Mouse (Mus musculus) kidney, adult 11 months (tissue): ENCODE results near the gene Spa17.

Source experiments
- DNase-seq: peaks from one replicate; pipeline ENCODE4 v3.0.0; 2022

The Spa17 gene

GRCm38 (mm10) chr9:37615220-37615619 is 1.7 kb upstream of the Spa17 start:
- DNase-seq, result no peak

- no peak for DNase-seq
Measured at GRCm38 (mm10) chr9:37614316-37614715, 794 bp upstream of the Spa17 start.

GRCm38 (mm10) chr9:37613911-37614280 is 374 bp upstream of the Spa17 start:
- no peak for DNase-seq

- no peak for DNase-seq
Measured at GRCm38 (mm10) chr9:37609558-37609957, 4.0 kb downstream of the Spa17 start.

- DNase-seq, result no peak
Measured at GRCm38 (mm10) chr9:37605089-37605488, 8.4 kb downstream of the Spa17 start.

GRCm38 (mm10) chr9:37600538-37601205 is 12.8 kb downstream of the Spa17 start:
- DNase-seq, result no peak

- DNase-seq, result no peak
Measured at GRCm38 (mm10) chr9:37598637-37599036, 14.9 kb downstream of the Spa17 start.

GRCm38 (mm10) chr9:37595570-37595969 is 18.0 kb downstream of the Spa17 start:
- DNase-seq, result no peak

- DNase-seq, result no peak
Measured at GRCm38 (mm10) chr9:37593690-37594089, 19.8 kb downstream of the Spa17 start.

GRCm38 (mm10) chr9:37592633-37593032 is 20.9 kb downstream of the Spa17 start:
- DNase-seq, result no peak

- DNase-seq, result no peak
Measured at GRCm38 (mm10) chr9:37592025-37592424, 21.5 kb downstream of the Spa17 start.

- DNase-seq, result no peak
Measured at GRCm38 (mm10) chr9:37590381-37590780, 23.1 kb downstream of the Spa17 start.

- no peak for DNase-seq
Measured at GRCm38 (mm10) chr9:37586718-37587117, 26.8 kb downstream of the Spa17 start.

- no peak for DNase-seq
Measured at GRCm38 (mm10) chr9:37583594-37583993, 29.9 kb downstream of the Spa17 start.

GRCm38 (mm10) chr9:37576436-37576930 is 37.0 kb downstream of the Spa17 start:
- no peak for DNase-seq

GRCm38 (mm10) chr9:37572204-37572876 is 41.2 kb downstream of the Spa17 start:
- DNase-seq, result no peak

- DNase-seq, result peak; percentile 6
Measured at GRCm38 (mm10) chr9:37569231-37569835, 44.2 kb downstream of the Spa17 start.

- peak; percentile 33 for DNase-seq
Measured at GRCm38 (mm10) chr9:37568605-37569214, 44.8 kb downstream of the Spa17 start.

GRCm38 (mm10) chr9:37567892-37568604 is 45.5 kb downstream of the Spa17 start:
- peak; percentile 16 for DNase-seq

- DNase-seq, result no peak
Measured at GRCm38 (mm10) chr9:37567454-37567853, 46.1 kb downstream of the Spa17 start.

- DNase-seq, result no peak
Measured at GRCm38 (mm10) chr9:37567019-37567418, 46.5 kb downstream of the Spa17 start.

GRCm38 (mm10) chr9:37563805-37564204 is 49.7 kb downstream of the Spa17 start:
- DNase-seq, result no peak

- no peak for DNase-seq
Measured at GRCm38 (mm10) chr9:37560617-37561016, 52.9 kb downstream of the Spa17 start.
